Mouse (Mus musculus): ENCODE measurements around the gene Nhsl1.

The Nhsl1 gene

GRCm38 (mm10) chr10:18484731-18485130 is 165.9 kb downstream of the Nhsl1 start:
- no peak for DNase-seq (ENCODE audit: low read depth, low spot score)

DNA sequence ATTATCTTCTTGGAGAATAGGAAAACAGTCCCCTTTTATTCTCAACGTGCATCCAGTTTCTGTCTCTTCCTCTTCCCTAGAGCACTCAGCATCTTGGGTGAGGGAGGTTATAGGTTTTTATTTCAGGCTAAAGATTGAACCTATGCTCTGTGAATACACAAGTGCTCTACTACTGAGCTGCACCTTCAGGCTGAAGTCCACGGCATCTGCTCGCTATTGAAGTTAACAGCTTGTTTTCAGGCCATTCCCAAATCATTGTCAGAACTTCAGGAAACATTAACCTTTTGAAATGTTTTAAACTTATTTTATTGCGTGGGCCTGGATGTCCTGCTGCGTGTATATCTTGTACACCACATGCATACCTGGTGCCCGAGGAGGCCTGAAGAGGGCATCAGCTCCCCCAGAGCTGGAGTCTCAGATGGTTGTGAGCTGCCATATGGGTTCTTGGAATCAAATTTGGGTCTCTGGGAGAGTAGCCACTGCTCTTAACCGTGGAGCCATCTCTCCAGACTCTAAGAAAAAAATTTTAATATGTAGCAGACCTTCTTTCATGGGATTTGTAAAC is 169.5 kb downstream of the Nhsl1 start:
- DNase-seq (ENCODE audit: low read depth, low spot score) = no peak

GRCm38 (mm10) chr10:18489936-18490335 is 171.2 kb downstream of the Nhsl1 start:
- DNase-seq (ENCODE audit: low read depth, low spot score) = no peak

DNA sequence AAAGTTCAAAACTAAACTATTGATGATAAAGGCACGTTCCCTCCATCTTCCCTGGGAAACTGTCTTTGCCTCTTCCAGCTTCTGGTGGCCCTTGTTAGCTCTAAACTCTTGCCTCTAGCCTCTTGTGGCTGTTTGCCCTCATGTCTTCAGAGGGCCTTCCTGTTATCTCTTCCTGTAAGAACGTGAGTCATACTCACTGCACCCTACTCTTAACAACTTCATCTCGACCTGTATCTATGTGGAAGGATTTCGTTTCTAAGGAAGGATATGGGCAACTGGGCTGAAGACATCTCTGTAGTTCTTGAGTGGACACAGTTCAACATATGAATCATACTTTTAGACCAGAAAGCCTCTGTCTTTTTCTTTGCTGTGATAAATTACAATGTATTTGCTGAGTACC is 173.2 kb downstream of the Nhsl1 start:
- DNase-seq (ENCODE audit: low read depth, low spot score) = no peak

DNA sequence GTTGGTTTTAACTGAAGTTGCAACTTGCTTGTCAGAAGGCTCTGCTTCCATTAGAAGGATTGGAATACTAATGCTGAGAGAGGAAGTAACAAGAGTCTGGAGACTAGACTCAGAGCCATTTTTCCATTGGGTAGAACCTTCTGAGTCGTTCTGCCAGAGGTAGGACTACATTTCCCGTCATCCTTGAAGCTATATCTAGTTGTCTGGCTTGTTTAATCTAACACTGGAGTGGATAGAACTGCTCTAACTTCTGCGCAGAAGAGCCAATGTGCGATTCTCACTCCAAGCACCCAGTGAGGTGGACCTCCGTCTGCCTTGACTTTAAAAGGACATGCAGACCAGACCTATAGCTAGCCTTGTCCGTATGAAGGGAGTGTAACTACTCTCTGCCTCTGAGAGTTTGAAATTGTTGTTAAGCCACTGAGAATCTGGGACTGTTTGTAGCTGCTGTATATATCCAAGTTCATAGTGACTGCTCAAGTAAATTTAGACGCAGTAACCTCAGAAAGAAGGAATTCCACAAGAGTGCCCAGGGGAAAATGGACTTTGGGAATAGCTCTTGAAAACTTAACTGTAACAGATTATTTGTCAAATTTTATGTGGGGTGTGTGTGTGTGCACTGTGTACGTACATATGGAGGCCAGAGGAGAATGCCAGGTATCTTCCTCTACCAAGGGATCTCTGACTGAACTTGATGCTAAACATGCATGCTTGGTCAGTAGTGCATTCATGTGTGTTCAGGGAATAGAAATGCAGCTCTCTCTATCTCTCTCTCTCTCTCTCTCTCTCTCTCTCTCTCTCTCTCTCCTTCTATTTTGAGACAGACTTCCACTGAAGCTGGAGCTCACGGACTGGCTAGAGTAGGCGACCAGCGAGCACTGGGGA is 174.5 kb downstream of the Nhsl1 start:
- no peak for DNase-seq (ENCODE audit: low read depth, low spot score)

- no peak for DNase-seq (ENCODE audit: low read depth, low spot score)
These were observed 175.5 kb downstream of the Nhsl1 start for GRCm38 (mm10) chr10:18494249-18494648.

- no peak for DNase-seq (ENCODE audit: low read depth, low spot score)
These were observed 178.3 kb downstream of the Nhsl1 start for GRCm38 (mm10) chr10:18497066-18497465.

- DNase-seq (ENCODE audit: low read depth, low spot score) = no peak
These were observed 183.2 kb downstream of the Nhsl1 start for GRCm38 (mm10) chr10:18501997-18502396.

- no peak for DNase-seq (ENCODE audit: low read depth, low spot score)
These were observed 186.9 kb downstream of the Nhsl1 start for GRCm38 (mm10) chr10:18505690-18506089.

- DNase-seq (ENCODE audit: low read depth, low spot score) = peak; percentile 79
These were observed 187.7 kb downstream of the Nhsl1 start for GRCm38 (mm10) chr10:18506501-18506946.

DNA sequence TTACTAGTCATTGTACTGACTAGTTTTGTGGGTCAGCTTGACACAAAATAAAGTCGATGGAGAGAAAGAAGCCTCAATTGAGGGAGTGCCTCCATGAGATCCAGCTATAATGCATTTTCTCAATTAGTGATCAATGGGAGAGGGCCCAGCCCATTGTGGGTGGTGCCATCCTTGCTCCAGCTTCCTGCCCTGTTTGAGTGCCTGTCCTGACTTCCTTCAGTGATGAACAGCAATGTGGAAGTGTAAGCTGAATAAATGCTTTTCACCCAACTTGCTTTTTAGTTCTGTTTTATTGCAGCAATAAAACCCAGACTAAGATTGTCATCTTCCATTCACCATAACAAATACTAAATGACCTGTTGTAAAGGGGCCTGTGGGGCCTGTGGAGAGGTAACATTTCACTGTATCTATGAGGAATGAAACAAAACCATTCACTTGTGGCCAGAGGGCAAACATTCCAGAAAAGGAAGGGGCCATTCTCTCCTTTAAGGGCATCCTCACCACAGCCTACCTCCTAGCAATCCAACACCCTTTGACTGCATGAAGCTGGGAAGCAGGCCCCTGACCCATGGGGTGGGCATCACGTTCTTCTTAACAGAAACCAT is 189.2 kb downstream of the Nhsl1 start:
- DNase-seq (ENCODE audit: low read depth, low spot score) = no peak

DNA sequence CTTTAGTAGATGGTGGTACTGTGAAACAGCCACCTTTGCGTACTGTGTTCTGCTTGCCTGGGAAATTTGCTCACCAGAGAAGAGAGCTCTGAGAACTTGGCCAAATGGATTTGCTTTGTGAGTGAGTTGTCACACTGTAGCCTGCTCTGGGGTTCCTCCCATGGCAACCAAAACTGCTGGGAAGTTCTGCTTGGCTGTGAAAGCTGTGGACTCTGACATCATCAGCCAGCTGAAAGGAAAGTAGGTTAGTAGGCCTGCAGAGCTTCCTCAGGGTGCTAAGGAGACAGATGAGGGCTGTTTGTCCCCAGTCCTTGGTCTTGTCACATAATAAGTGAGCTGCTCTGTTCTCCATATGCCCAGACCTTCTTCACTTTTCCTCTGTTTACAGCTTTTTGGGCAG is 189.8 kb downstream of the Nhsl1 start:
- DNase-seq (ENCODE audit: low read depth, low spot score) = no peak

DNA sequence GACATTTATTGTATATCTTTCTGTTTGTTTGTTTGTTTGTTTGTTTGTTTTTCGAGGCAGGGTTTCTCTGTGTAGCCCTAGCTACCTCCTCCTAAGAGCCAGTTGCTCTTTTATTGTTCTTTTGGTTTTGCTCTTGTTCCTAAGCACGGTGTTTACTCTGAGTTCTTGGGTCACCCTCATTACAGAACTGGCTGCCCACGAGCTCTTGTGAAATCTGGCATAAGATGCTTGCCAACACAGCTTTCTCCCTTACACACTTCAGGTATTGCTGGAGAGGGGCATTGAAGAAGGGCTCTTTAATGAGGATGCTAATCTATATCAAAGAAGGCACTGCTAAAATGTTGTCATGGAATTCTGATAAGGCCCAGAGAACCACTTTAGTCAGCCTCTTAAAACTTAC is 191.9 kb downstream of the Nhsl1 start:
- DNase-seq (ENCODE audit: low read depth, low spot score) = no peak

DNA sequence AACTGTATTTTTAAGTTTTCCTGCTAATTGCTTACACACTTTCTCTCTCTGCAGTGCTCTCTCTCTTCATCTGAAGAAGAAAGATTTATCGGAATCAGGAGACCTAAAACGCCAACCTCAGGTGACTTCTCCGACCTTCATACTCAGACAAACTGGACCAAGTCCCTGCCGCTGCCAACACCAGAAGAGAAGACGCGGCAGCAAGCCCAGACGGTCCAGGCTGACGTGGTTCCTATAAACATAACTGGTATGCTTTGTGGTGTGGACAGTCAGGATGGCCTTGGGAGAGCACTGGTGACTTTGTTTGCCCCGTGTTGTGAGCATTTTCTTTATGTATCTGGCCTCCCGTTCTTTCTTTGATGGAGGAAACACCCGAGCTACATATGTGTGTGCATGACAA is 192.7 kb downstream of the Nhsl1 start:
- DNase-seq (ENCODE audit: low read depth, low spot score) = no peak

DNA sequence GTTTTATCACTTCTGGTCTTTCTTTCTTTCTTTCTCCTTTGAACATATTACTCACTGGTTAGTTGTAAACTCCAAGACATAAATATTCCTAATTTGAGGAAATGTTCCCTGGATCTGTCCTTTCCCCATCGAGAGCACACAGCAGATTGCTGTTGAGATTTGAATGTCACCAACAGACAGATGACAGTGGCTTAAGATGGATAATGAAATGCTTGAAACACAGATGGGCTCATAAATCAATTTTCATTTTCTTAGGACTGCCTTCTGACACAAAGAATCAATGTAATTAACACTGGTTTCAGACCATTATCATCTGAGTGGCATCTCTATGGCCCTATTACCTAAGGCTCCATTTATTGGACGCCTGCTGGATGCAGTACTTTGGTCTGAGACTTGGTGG is 203.8 kb downstream of the Nhsl1 start:
- no peak for DNase-seq (ENCODE audit: low read depth, low spot score)

- no peak for DNase-seq (ENCODE audit: low read depth, low spot score)
These were observed 206.5 kb downstream of the Nhsl1 start for GRCm38 (mm10) chr10:18525311-18525710.

DNA sequence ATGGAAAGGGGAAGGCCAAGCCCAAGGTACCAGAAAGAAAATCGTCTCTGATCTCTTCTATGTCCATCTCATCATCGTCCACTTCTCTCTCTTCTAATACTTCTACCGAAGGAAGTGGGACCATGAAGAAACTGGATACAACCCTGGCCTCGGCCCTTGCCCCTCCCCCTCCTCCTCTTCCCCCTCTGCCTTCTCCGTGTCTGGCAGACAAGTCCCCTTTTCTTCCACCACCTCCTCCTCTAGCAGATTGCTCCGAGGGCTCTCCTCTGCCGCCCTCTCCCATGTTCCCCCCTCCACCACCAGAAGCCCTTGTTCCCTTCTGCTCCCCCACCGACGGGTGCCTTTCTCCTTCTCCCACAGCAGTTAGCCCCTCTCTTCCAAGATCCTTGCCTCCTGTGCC is 206.9 kb downstream of the Nhsl1 start:
- no peak for DNase-seq (ENCODE audit: low read depth, low spot score)

DNA sequence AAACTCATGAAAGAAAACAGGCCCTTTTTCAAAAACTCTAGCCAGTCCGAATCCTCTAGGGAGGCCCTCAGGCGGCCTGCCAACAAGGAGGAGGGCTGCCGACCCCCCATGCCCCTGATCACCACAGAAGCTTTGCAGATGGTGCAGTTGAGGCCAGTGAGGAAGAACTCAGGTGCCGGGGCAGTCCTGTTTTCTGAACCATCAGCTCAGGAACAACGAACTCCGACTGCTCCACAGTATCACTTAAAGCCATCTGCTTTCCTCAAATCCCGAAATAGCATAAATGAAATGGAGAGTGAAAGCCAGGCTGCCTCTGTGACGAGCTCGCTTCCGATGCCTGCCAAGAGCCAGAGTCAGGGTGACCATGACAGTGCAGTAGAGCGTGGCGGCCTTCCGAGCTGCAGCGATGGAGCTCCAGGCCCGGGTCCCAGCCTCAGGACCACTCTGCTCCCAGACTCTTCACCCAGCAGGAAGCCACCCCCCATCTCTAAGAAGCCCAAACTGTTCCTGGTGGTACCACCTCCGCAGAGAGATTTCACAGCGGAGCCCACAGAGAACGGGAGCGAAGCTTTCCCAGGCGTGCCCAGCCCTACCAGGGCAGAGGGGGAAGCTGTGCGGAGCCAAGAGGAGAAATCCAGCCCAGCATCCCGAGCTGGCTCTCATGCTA is 207.5 kb downstream of the Nhsl1 start:
- DNase-seq (ENCODE audit: low read depth, low spot score) = no peak

DNA sequence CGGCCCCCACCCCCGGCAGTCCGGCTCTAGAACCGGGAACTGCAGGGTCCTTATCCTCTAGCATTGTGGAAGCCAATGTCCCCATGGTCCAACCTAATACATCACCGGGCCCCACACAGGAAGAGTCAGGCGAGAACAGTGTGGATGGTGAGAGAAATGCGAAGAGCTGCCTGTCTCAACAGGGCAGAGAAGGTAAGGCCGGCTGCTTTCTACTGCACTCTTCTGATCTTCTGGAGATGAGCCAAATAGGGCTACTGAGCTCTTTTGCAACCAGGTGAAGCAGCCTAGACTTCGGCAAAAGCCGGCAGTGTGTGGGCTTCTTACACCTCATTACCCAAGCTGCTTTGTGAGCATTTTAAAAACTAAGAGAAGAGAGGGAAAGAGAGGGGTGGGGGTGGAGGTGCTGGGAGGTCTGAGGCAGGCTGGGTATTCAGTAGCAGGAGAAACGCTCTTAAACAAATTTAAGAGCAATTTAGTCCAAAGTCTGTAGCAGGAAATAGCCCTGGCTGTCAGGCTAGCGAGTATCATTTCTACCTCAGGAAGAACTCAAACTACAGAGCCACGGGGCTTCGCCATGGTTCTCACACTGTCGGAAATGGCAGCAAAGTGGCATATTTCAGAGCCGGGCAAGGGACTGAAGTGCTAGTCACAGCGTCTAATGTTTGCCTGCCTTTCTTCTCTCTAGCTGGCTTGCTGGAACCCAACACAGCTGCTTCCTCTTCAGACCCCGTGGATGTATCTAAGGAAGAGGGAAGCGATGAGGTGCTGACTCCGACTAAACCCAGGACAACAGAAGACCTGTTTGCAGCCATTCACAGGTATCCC is 208.3 kb downstream of the Nhsl1 start:
- no peak for DNase-seq (ENCODE audit: low read depth, low spot score)

DNA sequence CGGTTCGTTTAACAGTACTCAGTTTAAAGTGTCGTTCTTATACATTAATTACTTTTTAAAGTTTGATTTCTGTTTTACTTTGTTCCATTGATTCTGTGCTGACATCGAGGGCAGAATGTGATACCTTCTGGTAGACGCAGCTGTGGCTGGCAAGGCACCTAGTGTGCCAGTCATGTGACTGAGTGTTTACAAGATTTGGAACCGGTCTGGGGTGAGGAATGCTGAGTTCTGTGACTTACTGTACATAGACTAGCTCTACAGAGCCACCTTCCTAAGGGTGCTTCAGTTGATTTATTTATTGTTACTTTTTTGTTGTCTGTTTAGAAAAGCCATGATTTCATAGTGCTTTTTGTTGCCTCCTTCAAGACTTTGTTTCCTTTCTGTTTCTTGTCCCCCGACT is 209.0 kb downstream of the Nhsl1 start:
- no peak for DNase-seq (ENCODE audit: low read depth, low spot score)

DNA sequence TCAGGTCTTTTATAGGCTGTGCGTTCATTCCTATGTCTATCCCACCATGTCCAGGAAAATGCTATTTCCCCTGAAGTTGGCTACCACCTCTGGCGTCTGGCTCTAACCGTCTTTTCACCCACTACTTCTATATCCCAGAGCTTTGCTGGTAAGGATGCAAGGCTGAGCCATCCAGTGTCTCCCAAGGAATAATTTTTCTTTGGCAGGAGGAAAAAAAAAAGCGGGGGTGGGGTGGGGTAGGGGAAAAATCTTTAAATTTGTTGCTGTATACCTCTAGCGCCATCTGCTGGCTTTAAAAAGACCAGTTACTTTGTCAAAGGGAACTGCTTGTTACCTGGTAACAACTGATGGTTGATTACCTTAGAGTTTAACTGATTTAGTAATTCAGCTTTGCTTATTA is 209.7 kb downstream of the Nhsl1 start:
- no peak for DNase-seq (ENCODE audit: low read depth, low spot score)

All from R1 (cell line).